Mouse (Mus musculus) kidney, embryonic 14.5 days (tissue): ENCODE data around the gene Aknad1. TPM values are rescaled to one million over a fixed set of nuclear protein-coding genes. Genes with fewer than 3 reads are reported as not detected.

Source experiments
- ATAC-seq: fragments of 200-750 bp; cut with Nextera tagmentation; 2 replicates; pipeline ENCODE4 v1.8.0; 2017; ENCODE audit warnings: moderate number of reproducible peaks, mild to moderate bottlenecking, moderate TSS enrichment, moderate library complexity; ENCODE audit not compliant: low FRiP score, low TSS enrichment
- H3K27ac ChIP-seq: fragments of 300-500 bp; sonication (generic); 2 replicates; pipeline ENCODE4 v1.5.1; 2014; ENCODE audit warnings: low read depth, mild to moderate bottlenecking, low read length, moderate library complexity, mixed read lengths
- H3K27me3 ChIP-seq: fragments of 300-500 bp; sonication (generic); 2 replicates; pipeline ENCODE4 v1.6.1; 2014; ENCODE audit warnings: mild to moderate bottlenecking, low read length; ENCODE audit not compliant: control insufficient read depth, insufficient read depth
- H3K36me3 ChIP-seq: fragments of 300-500 bp; sonication (generic); 2 replicates; pipeline ENCODE4 v1.6.1; 2014; ENCODE audit warnings: low read length, mixed read lengths; ENCODE audit not compliant: control insufficient read depth, insufficient read depth
- H3K4me1 ChIP-seq: fragments of 300-500 bp; sonication (generic); 2 replicates; pipeline ENCODE4 v1.6.1; 2014; ENCODE audit warnings: low read length, mixed read lengths; ENCODE audit not compliant: control insufficient read depth, insufficient read depth
- H3K4me2 ChIP-seq: fragments of 300-500 bp; sonication (generic); replicated peaks from 2 replicates; pipeline ENCODE4 v1.6.1; 2014; ENCODE audit warnings: low read depth, mild to moderate bottlenecking, low read length
- H3K4me3 ChIP-seq: fragments of 300-500 bp; sonication (generic); 2 replicates; pipeline ENCODE4 v1.5.1; 2014; ENCODE audit warnings: mild to moderate bottlenecking, low read length
- H3K9ac ChIP-seq: fragments of 300-500 bp; sonication (generic); 2 replicates; pipeline ENCODE4 v1.6.1; 2014; ENCODE audit warnings: low read depth, mild to moderate bottlenecking, low read length, moderate library complexity
- H3K9me3 ChIP-seq: fragments of 300-500 bp; sonication (generic); 2 replicates; pipeline ENCODE4 v1.6.1; 2016; ENCODE audit warnings: low read length; ENCODE audit not compliant: control insufficient read depth
- WGBS: fragments of 180-500 bp; shearing (Covaris S2); extraction: QIAGEN DNeasy Blood & Tissue Kit; methylation state at CpG from one replicate; pipeline ENCODE4 v1.1.7; 2014; 5-methylcytosine and 5-hydroxymethylcytosine counted together
- polyA plus RNA-seq: library from polyadenylated mRNA; unstranded; fragments of >200 nt; fragmentation: Nextera tagmentation; extraction: Ambion mirVana; gene quantifications from 2 replicates; pipeline ENCODE4 v1.2.1, GENCODE M21; 2014

The Aknad1 gene
- polyA plus RNA-seq, 1 experiment from 2014 or later = not detected

GRCm38 (mm10) chr3:108770725-108771368 lies 31.4 kb downstream of the Aknad1 start:
- H3K4me2 ChIP-seq = no peak overlapping the region
- H3K27me3 ChIP-seq = no peaks in the 10 kb centered on the region
- 23% methylated on average over 6 of the region's 6 CpGs for WGBS
- no peaks in the 10 kb centered on the region for H3K9me3 ChIP-seq
- H3K27ac ChIP-seq = 0 out of 2 replicates have a peak overlapping the region, but pooled peaks have one; percentile 4
- H3K4me1 ChIP-seq = no peaks in the 10 kb centered on the region; the same call in 1 of the 2 replicates
- no peaks in the 10 kb centered on the region for H3K36me3 ChIP-seq
- peak; percentile 87 for ATAC-seq
- H3K9ac ChIP-seq = no peak overlapping the region
- H3K4me3 ChIP-seq = no peak overlapping the region

- Histone ChIP-seq H3K4me2 (no peak overlapping the region), H3K4me3 (no peak overlapping the region), H3K4me1 (no peaks in the 10 kb centered on the region; the same call in 1 of the 2 replicates), H3K9me3 (no peaks in the 10 kb centered on the region), H3K27me3 (no peaks in the 10 kb centered on the region), H3K27ac (no peak overlapping the region), H3K9ac (no peak overlapping the region), H3K36me3 (no peaks in the 10 kb centered on the region)
- WGBS = 87% methylated on average over 13 of the region's 13 CpGs
- ATAC-seq = no peak
Measured at GRCm38 (mm10) chr3:108772211-108772610, 32.8 kb downstream of the Aknad1 start.

GRCm38 (mm10) chr3:108772811-108773210 lies 33.4 kb downstream of the Aknad1 start:
- Histone ChIP-seq H3K9me3 (no peaks in the 10 kb centered on the region), H3K27ac (no peak overlapping the region), H3K4me3 (no peak overlapping the region), H3K36me3 (no peaks in the 10 kb centered on the region), H3K4me2 (no peak overlapping the region), H3K4me1 (no peaks in the 10 kb centered on the region; the same call in 1 of the 2 replicates), H3K9ac (no peak overlapping the region), H3K27me3 (no peaks in the 10 kb centered on the region)
- 86% methylated on average over 3 of the region's 3 CpGs for WGBS
- no peak for ATAC-seq

- no peak overlapping the region for H3K9ac ChIP-seq
- no peak overlapping the region for H3K4me2 ChIP-seq
- H3K27me3 ChIP-seq = no peaks in the 10 kb centered on the region
- H3K4me1 ChIP-seq = no peaks in the 10 kb centered on the region
- WGBS = 67% methylated on average over 4 of the region's 4 CpGs
- no peaks in the 10 kb centered on the region for H3K9me3 ChIP-seq
- H3K27ac ChIP-seq = no peak overlapping the region
- no peak overlapping the region for H3K4me3 ChIP-seq
- no peaks in the 10 kb centered on the region for H3K36me3 ChIP-seq
- ATAC-seq = no peak
Measured at GRCm38 (mm10) chr3:108778761-108779540, 39.5 kb downstream of the Aknad1 start.

- H3K9me3 ChIP-seq = no peaks in the 10 kb centered on the region
- H3K4me1 ChIP-seq = no peaks in the 10 kb centered on the region
- no peak overlapping the region for H3K4me3 ChIP-seq
- H3K36me3 ChIP-seq = no peaks in the 10 kb centered on the region
- no peak overlapping the region for H3K27ac ChIP-seq
- H3K27me3 ChIP-seq = no peaks in the 10 kb centered on the region
- no peak for ATAC-seq
- 84% methylated on average over 10 of the region's 10 CpGs for WGBS
- H3K4me2 ChIP-seq = no peak overlapping the region
- H3K9ac ChIP-seq = no peak overlapping the region
Measured at GRCm38 (mm10) chr3:108781238-108781883, 41.9 kb downstream of the Aknad1 start.

GRCm38 (mm10) chr3:108781884-108782270 lies 42.4 kb downstream of the Aknad1 start:
- H3K4me1 ChIP-seq = no peaks in the 10 kb centered on the region
- no peak overlapping the region for H3K4me2 ChIP-seq
- no peaks in the 10 kb centered on the region for H3K36me3 ChIP-seq
- no peak for ATAC-seq
- no peaks in the 10 kb centered on the region for H3K9me3 ChIP-seq
- no peak overlapping the region for H3K9ac ChIP-seq
- no peaks in the 10 kb centered on the region for H3K27me3 ChIP-seq
- no peak overlapping the region for H3K4me3 ChIP-seq
- no peak overlapping the region for H3K27ac ChIP-seq
- WGBS = 81% methylated on average over 5 of the region's 5 CpGs

- no peak for ATAC-seq
- no peaks in the 10 kb centered on the region for H3K36me3 ChIP-seq
- H3K4me3 ChIP-seq = no peak overlapping the region
- H3K9ac ChIP-seq = no peak overlapping the region
- H3K27me3 ChIP-seq = no peaks in the 10 kb centered on the region
- 53% methylated on average over 6 of the region's 6 CpGs for WGBS
- H3K9me3 ChIP-seq = no peaks in the 10 kb centered on the region
- H3K4me2 ChIP-seq = no peak overlapping the region
- no peaks in the 10 kb centered on the region for H3K4me1 ChIP-seq
- peak overlapping the region; percentile 30; the same call in 1 of the 2 replicates for H3K27ac ChIP-seq
Measured at GRCm38 (mm10) chr3:108782364-108782895, 43.0 kb downstream of the Aknad1 start.

GRCm38 (mm10) chr3:108786520-108786919 lies 47.1 kb downstream of the Aknad1 start:
- no peak overlapping the region for H3K4me3 ChIP-seq
- 92% methylated on average over 6 of the region's 6 CpGs for WGBS
- no peaks in the 10 kb centered on the region for H3K9me3 ChIP-seq
- H3K4me2 ChIP-seq = no peak overlapping the region
- no peak overlapping the region for H3K9ac ChIP-seq
- ATAC-seq = no peak
- H3K27me3 ChIP-seq = no peaks in the 10 kb centered on the region
- 0 out of 2 replicates have a peak, but pooled peaks cover under 1% of the 10 kb centered on the region for H3K36me3 ChIP-seq
- peaks cover 7% of the 10 kb centered on the region; the same call in 1 of the 2 replicates for H3K4me1 ChIP-seq
- H3K27ac ChIP-seq = no peak overlapping the region
